Mouse (Mus musculus) liver, embryonic 14.5 days (tissue): ENCODE data around the gene Tent5a.

Experiments
- CTCF ChIP-seq: IDR thresholded peaks from 2 replicates; pipeline ENCODE4 v1.5.1; 2016; ENCODE audit warnings: antibody characterized with exemption, low read depth, control low read depth
- EP300 ChIP-seq: IDR thresholded peaks from 2 replicates; pipeline ENCODE4 v1.6.1; 2016; ENCODE audit warnings: antibody characterized with exemption, low read depth

DNA sequence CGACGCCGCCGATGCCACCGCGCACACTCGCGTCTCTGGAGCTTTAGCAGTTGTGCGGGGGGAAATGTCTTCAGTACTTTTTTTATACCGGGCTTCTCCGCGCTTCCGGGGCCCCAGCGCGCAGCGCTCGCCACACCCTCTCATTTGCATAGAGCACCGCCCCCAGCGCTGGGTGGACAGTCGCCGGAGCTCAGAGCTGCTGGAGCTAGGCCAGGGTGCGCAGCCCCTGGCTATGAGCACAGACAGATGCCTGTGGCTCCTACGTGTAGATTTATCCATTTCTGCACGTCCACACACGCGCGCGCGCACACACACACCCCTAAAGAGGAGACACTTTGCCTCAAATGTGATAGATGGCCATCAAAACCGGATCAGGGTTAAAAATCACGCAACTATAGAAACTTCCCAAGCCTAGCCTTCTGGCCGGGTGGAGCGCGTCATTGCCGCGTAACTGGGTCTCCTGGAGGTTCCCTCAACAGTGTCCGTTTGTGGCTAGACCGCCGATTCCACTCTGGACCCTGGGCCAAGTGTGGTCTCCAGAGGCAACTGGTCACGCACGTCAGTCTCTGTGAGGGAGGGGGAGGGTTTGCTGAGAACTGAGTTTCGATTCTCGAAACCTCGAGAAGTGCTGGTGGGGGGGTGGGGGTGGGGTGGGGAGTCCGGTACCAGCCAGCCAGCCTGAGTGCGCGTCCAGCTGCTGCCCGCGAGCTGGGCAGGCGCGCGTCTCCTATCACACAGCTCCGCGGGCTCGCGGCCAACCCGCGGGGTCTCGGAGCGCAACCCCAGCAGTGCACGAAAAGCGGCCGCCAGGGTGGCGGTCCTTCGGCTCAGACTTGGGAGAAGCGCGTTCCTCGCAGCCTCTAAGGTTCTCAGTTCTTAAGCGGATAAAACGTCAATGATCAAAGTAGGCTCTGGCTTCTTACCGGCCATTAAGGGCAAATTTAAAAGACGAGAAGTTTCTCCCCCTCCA, at the start of gene Tent5a:
- TF ChIP-seq EP300 (no peak), CTCF (no peak)
